Mouse (Mus musculus): Measurements from ENCODE around the gene Ndst2.

Ndst2 gene

GRCm38 (mm10) chr14:20696986-20697385 lies 37.4 kb downstream of the Ndst2 start:
- DNase-seq: peak; percentile 84

- no peak for DNase-seq
Observed at GRCm38 (mm10) chr14:20695761-20696520, 38.4 kb downstream of the Ndst2 start.

- peak; percentile 90 for DNase-seq
Observed at GRCm38 (mm10) chr14:20694884-20695760, 39.2 kb downstream of the Ndst2 start, which contains the start of gene Fut11. Gene Fut11, plus strand, starts transcription at chr14:20694968.

- DNase-seq: no peak
Observed at GRCm38 (mm10) chr14:20694185-20694883, 40.0 kb downstream of the Ndst2 start.

- no peak for DNase-seq
Observed at GRCm38 (mm10) chr14:20693589-20694101, 40.7 kb downstream of the Ndst2 start.

GRCm38 (mm10) chr14:20691772-20692171 lies 42.6 kb downstream of the Ndst2 start:
- DNase-seq: no peak

- no peak for DNase-seq
Observed at GRCm38 (mm10) chr14:20689009-20689408, 45.4 kb downstream of the Ndst2 start.

- no peak for DNase-seq
Observed at GRCm38 (mm10) chr14:20686576-20686975, 47.8 kb downstream of the Ndst2 start.

GRCm38 (mm10) chr14:20682498-20682897 lies 51.9 kb downstream of the Ndst2 start:
- DNase-seq: no peak

- no peak for DNase-seq
Observed at GRCm38 (mm10) chr14:20681742-20682141, 52.6 kb downstream of the Ndst2 start.

GRCm38 (mm10) chr14:20677906-20678305 lies 56.5 kb downstream of the Ndst2 start:
- no peak for DNase-seq

- DNase-seq: peak; percentile 96
Observed at GRCm38 (mm10) chr14:20674064-20674833, 60.1 kb downstream of the Ndst2 start, which contains the start of gene Sec24c. Gene Sec24c, plus strand, starts transcription at chr14:20674308.

- DNase-seq: no peak
Observed at GRCm38 (mm10) chr14:20673735-20674063, 60.7 kb downstream of the Ndst2 start.

All from layer of hippocampus, adult 9-11 months (tissue).